Mouse (Mus musculus) effector memory CD4-positive, alpha-beta T cell, adult 5 months (primary cell): Measurements from ENCODE around the gene Wdr53. TPM values are rescaled to one million over a fixed set of nuclear protein-coding genes. Genes with fewer than 3 reads are reported as not detected.

Source experiments
- polyA plus RNA-seq: library from polyadenylated mRNA; unstranded; fragments of 100-300 nt; shearing (Covaris generic); gene quantifications from one replicate; pipeline ENCODE4 v1.2.1, GENCODE M21; 2017

The Wdr53 gene
- polyA plus RNA-seq, result 10.2 TPM

DNA sequence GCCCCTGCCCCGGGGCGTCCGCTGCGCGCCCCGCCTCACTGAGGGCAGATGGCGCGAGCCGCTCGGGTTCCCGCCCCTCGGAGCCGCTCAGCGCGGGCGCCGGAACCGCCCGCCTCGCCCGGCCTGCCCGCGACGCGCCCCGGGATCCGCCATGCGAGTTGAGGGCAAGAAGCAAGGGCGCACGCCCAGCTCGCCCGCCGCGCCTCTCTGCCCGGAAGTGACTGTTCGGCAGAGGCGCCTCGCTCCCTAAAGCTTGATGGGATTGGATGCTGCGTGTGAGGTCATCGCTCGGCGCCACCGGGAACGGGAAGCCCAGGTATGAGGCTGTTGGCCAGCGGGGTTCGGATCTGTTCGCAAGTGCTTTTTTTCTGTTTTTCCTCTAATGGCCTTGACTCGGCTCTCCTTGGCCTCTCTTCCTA, at the start of gene Wdr53, which contains the start of gene Fbxo45:
Gene Wdr53, plus strand, starts transcription at position 276 of the 419 bp plus-strand sequence.
Gene Fbxo45, minus strand, starts transcription at position 207 of the 419 bp plus-strand sequence.

DNA sequence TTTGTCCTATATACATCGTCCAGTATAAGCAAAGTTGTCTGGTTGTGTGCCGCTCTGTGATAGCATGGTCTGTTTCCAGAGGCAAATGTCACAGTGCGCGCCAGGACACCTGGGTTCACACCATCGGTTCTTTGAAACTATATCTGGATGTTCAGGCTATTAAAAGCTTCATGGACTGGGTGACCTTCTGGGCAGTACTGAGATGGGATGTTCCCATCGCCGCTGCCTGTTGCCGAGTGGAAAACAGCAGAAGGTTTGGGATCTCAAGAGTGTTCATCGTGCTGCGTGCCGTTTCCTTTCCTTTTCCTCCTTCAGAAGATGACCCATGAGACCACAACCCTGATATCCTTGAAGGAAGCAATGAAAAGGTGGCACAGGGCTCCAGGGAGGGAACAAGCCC, 24.3 kb downstream of the Wdr53 start, which contains the start of gene Smco1:
Gene Smco1, plus strand, starts transcription at position 178 of the 400 bp plus-strand sequence.

DNA sequence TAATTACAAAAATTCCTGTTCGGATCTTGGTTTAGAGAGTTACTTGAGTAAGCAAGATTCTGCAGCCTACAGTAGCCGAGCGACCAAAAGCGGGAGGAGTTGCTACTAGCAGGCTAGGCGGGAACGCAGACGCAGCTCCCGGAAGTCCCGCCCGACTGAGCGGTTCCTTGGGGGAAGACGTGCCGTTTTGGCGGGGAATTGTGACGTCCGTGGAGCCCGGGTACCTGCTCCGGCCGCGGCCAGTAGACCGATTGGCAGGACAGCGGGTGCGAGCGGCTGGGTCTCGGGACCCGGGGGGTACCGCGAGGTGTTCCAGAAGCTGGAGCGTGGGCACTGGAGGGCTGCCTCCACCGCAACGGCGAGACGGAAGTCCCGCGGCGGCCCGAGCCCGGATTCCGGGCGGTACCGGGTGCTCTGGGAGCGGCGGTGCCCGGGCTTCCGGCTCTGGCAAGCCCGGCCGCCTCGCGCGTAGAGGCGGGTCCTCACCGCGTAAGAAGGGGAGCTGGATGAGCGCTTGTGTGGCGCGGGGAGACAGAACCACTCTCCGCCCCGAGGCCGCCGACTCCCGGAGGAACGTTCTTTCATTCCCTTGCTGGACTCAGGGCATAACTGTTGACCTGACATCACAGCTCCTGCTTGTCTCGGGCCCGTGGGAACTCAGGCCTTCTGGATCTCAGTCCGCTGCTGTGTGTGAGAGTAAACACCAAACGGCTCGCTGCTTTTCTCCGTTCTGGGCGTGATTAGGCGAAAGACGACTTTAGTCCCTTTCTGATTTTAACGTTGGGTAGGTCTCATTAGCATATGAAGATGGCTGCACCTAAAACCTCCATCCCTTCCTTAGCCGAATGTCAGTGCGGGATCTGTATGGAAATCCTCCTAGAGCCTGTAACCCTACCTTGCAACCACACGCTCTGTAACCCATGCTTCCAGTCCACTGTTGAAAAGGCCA, 30.6 kb downstream of the Wdr53 start, which contains the start of gene Rnf168:
Gene Rnf168, plus strand, starts transcription at position 152 of the 949 bp plus-strand sequence.

Other genes with a start within 250 kb of the Wdr53 start
- 21.4 TPM for gene Senp5, start 243.9 kb upstream of the Wdr53 start, polyA plus RNA-seq
- gene Pak2, start 167.9 kb upstream of the Wdr53 start, polyA plus RNA-seq, result 127 TPM
- 69.8 TPM for gene Pigx, start 147.5 kb upstream of the Wdr53 start, polyA plus RNA-seq
- gene Cep19, start 147.4 kb upstream of the Wdr53 start, polyA plus RNA-seq, result 7.2 TPM
- gene Nrros, start 81.6 kb upstream of the Wdr53 start, polyA plus RNA-seq, result 29.7 TPM
- not detected for gene Bex6, start 67.4 kb upstream of the Wdr53 start, polyA plus RNA-seq
- 10.9 TPM for gene Fbxo45, start 69 bp upstream of the Wdr53 start, polyA plus RNA-seq
- not detected for gene Smco1, start 24.2 kb downstream of the Wdr53 start, polyA plus RNA-seq
- gene Rnf168, start 30.2 kb downstream of the Wdr53 start, polyA plus RNA-seq, result 21.6 TPM
- 40.2 TPM for gene Ubxn7, start 85.0 kb downstream of the Wdr53 start, polyA plus RNA-seq
- gene Tm4sf19, start 153.3 kb downstream of the Wdr53 start, polyA plus RNA-seq, result not detected
- gene Tctex1d2, start 172.5 kb downstream of the Wdr53 start, polyA plus RNA-seq, result 2.8 TPM
- 12.5 TPM for gene Pcyt1a, start 183.7 kb downstream of the Wdr53 start, polyA plus RNA-seq
- gene Slc51a, start 240.7 kb downstream of the Wdr53 start, polyA plus RNA-seq, result not detected
- not detected for gene Zdhhc19, start 249.0 kb downstream of the Wdr53 start, polyA plus RNA-seq